Mouse (Mus musculus) leukemia stem cell, adult 10-12 weeks (primary cell): ENCODE data around the gene Pgm2l1. TPM values are rescaled to one million over a fixed set of nuclear protein-coding genes. Genes with fewer than 3 reads are reported as not detected.

Source experiments
- polyA plus RNA-seq: library from polyadenylated mRNA; stranded (reverse); fragments of >175 nt; gene quantifications from 2 replicates; pipeline ENCODE4 v1.2.3, GENCODE M21; 2012; ENCODE audit warnings: low replicate concordance

Gene Pgm2l1
- polyA plus RNA-seq, result 13.3 and 18.2 TPM in 2 replicates

DNA sequence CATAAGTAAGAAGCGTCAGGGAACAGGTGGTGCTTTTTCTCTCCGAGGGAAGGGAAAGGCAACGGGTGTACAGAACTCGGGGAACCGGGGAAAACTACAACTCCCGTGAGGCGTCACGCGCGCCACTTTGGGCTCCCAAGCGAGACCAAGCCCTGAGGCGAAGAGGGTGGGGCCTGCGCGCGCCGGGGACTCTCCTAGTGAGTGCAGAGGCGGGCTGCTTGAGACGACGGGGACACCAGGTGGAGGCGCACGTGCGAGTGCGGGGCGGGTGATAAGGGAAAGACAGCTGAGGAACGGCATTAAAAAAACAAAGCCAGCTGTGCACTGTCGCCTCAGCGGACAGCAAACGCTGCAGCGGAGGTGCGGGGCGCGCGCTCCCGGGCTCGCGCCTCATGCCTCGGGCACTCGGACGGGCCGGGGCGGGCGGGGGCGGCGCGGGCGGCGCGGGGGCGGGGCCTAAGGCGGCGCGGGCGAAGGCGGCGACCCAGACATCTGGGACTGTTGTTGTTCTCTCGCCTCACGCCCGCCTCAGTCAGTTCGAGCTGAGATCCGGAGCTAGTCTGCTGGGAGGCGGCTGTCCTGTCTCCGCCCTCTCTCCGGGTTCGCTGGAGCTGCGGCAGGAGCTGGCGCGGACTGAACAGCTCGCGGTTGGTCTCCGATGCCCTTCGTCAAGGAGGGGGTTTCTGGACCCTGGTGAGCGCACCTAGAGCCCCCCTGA is at the start of gene Pgm2l1:
Pgm2l1 (plus strand) TSS at position 237 of the 718 bp plus-strand sequence.

DNA sequence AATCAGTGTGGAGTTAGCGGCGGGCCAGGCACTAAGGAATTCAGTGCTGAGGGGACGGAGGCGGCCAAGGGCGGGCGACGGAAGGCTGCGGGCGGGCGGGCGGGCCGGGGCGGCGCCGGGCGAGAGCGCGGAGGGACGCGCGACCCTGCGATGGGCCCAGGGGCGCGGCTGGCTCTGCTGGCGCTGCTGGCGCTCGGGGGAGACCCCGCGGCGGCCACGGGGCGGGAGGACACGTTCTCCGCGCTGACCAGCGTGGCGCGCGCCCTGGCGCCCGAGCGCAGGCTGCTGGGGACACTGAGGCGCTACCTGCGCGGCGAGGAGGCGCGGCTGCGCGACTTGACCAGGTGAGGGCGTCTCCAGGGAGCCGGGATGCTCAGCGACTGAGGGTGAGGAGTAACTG is 58.2 kb downstream of the Pgm2l1 start, which contains the start of gene P4ha3:
P4ha3 (plus strand) TSS at position 138 of the 400 bp plus-strand sequence.

Other genes starting within 250 kb of the Pgm2l1 start
- gene Rnf169, start 246.9 kb upstream of the Pgm2l1 start, polyA plus RNA-seq, result 1.6 and 2.2 TPM in 2 replicates
- gene Chrdl2, start 221.2 kb upstream of the Pgm2l1 start, polyA plus RNA-seq, result not detected in 2 replicates
- 5.8 and 6.0 TPM in 2 replicates for gene Pold3, start 105.8 kb upstream of the Pgm2l1 start, polyA plus RNA-seq
- gene Lipt2, start 68.1 kb upstream of the Pgm2l1 start, polyA plus RNA-seq, result 2.5 and 4.8 TPM in 2 replicates
- gene Kcne3, start 50.9 kb upstream of the Pgm2l1 start, polyA plus RNA-seq, result not detected in 2 replicates
- gene P4ha3, start 58.1 kb downstream of the Pgm2l1 start, polyA plus RNA-seq, result 0.09 TPM in 1 of 2 replicates, not detected in the other
- 33.4 and 41.3 TPM in 2 replicates for gene C2cd3, start 144.8 kb downstream of the Pgm2l1 start, polyA plus RNA-seq
- 20.3 and 37.1 TPM in 2 replicates for gene Ppme1, start 144.9 kb downstream of the Pgm2l1 start, polyA plus RNA-seq
- gene Ucp3, start 245.6 kb downstream of the Pgm2l1 start, polyA plus RNA-seq, result 0.14 and 0.38 TPM in 2 replicates